Mouse (Mus musculus) small intestine, adult 2 months (tissue): ENCODE data around the gene Arid2. TPM values are rescaled to one million over a fixed set of nuclear protein-coding genes. Genes with fewer than 3 reads are reported as not detected.
"Not testable (repeated sequence)": the region's sequence is repeated elsewhere in the genome, so short reads cannot be mapped to it uniquely, and the experiment has no call there.

Source experiments
- H3K27ac ChIP-seq: fragments of 200-500 bp; 2 replicates; pipeline ENCODE4 v1.5.1; 2012; ENCODE audit warnings: low read depth, low read length, control low read depth, inconsistent platforms; ENCODE audit not compliant: insufficient read depth
- H3K27me3 ChIP-seq: fragments of 200-500 bp; 2 replicates; pipeline ENCODE4 v1.6.1; 2012; ENCODE audit warnings: mild to moderate bottlenecking, moderate library complexity, low read length, inconsistent platforms; ENCODE audit not compliant: control insufficient read depth, insufficient read depth
- H3K36me3 ChIP-seq: fragments of 200-500 bp; 2 replicates; pipeline ENCODE4 v1.6.1; 2012; ENCODE audit warnings: mild to moderate bottlenecking, low read length, control low read depth, inconsistent platforms; ENCODE audit not compliant: control insufficient read depth, insufficient read depth
- H3K4me1 ChIP-seq: fragments of 200-500 bp; 2 replicates; pipeline ENCODE4 v1.6.1; 2012; ENCODE audit warnings: low read length, inconsistent platforms, mixed read lengths; ENCODE audit not compliant: control insufficient read depth, insufficient read depth, insufficient read length
- H3K4me3 ChIP-seq: fragments of 200-500 bp; 2 replicates; pipeline ENCODE4 v1.5.1; 2012; ENCODE audit warnings: low read depth, mild to moderate bottlenecking, control low read depth, inconsistent platforms, low read length, moderate library complexity
- CTCF ChIP-seq: fragments of 200-500 bp; IDR thresholded peaks from 2 replicates; pipeline ENCODE4 v1.5.1; 2012; ENCODE audit warnings: low read depth, mild to moderate bottlenecking, control low read depth, inconsistent platforms, low read length, moderate library complexity, mixed read lengths; ENCODE audit not compliant: insufficient replicate concordance, insufficient read length; ENCODE audit errors: extremely low read depth
- POLR2A ChIP-seq: fragments of 200-500 bp; IDR thresholded peaks from 2 replicates; pipeline ENCODE4 v1.6.1; 2012; ENCODE audit warnings: low read depth, mild to moderate bottlenecking, control low read depth, inconsistent platforms, low read length, moderate library complexity
- WGBS: fragments of 180-500 bp; shearing (Covaris S2); methylation state at CpG from one replicate; pipeline ENCODE4 v1.1.7; 2018; 5-methylcytosine and 5-hydroxymethylcytosine counted together
- polyA plus RNA-seq: library from polyadenylated mRNA; depleted of rRNA; stranded (reverse); fragments of >200 nt; gene quantifications from 2 replicates; pipeline ENCODE4 v1.2.3, GENCODE M21; 2012; rRNA removed

The Arid2 gene
- polyA plus RNA-seq, result 5.8 and 12.3 TPM in 2 replicates

- 0 out of 2 replicates have a peak, but pooled peaks have one; percentile 62 for TF ChIP-seq POLR2A
- no peak for TF ChIP-seq CTCF
- peak within 1 kb of the TSS; percentile 91 for H3K4me3 ChIP-seq
- no peaks in the 10 kb centered on the region for H3K27me3 ChIP-seq
- 1% methylated on average over 55 of the region's 67 CpGs for WGBS
- peaks cover 5% of the 10 kb centered on the region for H3K4me1 ChIP-seq
- peak within 1 kb of the TSS; percentile 97 for H3K27ac ChIP-seq
- H3K36me3 ChIP-seq, result no peaks in the 10 kb centered on the region; the same call in 1 of the 2 replicates
Measured at GRCm38 (mm10) chr15:96287369-96287975, at the start of gene Arid2. Gene Arid2 (plus strand): TSS chr15:96287518.

- H3K36me3 ChIP-seq, result no peaks in the 10 kb centered on the region
- TF ChIP-seq POLR2A, result no peak
- TF ChIP-seq CTCF, result no peak
- H3K4me3 ChIP-seq, result no peak overlapping the region
- H3K27ac ChIP-seq, result no peak overlapping the region
- WGBS, result 92% methylated on average over 4 of the region's 4 CpGs
- H3K4me1 ChIP-seq, result peaks cover 2% of the 10 kb centered on the region
- no peaks in the 10 kb centered on the region for H3K27me3 ChIP-seq
Measured at GRCm38 (mm10) chr15:96238071-96238470, 49.2 kb upstream of the Arid2 start.

GRCm38 (mm10) chr15:96244171-96244570 lies 43.1 kb upstream of the Arid2 start:
- no peaks in the 10 kb centered on the region for H3K36me3 ChIP-seq

GRCm38 (mm10) chr15:96244715-96245114 lies 42.6 kb upstream of the Arid2 start:
- not testable (repeated sequence) for H3K27ac ChIP-seq
- 52% methylated on average over 10 of the region's 10 CpGs for WGBS

More at GRCm38 (mm10) chr15:96244171-96244570, 43.1 kb upstream of the Arid2 start:
- Histone ChIP-seq H3K4me3 (no peak overlapping the region), H3K27me3 (no peaks in the 10 kb centered on the region), H3K27ac (no peak overlapping the region), H3K4me1 (no peaks in the 10 kb centered on the region)
- TF ChIP-seq CTCF, result no peak
- TF ChIP-seq POLR2A, result no peak
- 81% methylated on average over 6 of the region's 6 CpGs for WGBS

GRCm38 (mm10) chr15:96253827-96254226 lies 33.5 kb upstream of the Arid2 start:
- H3K27me3 ChIP-seq, result no peaks in the 10 kb centered on the region
- 4% methylated on average over 7 of the region's 7 CpGs for WGBS
- H3K4me1 ChIP-seq, result no peaks in the 10 kb centered on the region
- no peaks in the 10 kb centered on the region for H3K36me3 ChIP-seq
- TF ChIP-seq CTCF (no peak), POLR2A (no peak)
- no peak overlapping the region for H3K27ac ChIP-seq
- H3K4me3 ChIP-seq, result no peak overlapping the region

More at GRCm38 (mm10) chr15:96244715-96245114, 42.6 kb upstream of the Arid2 start:
- not testable (repeated sequence) for H3K4me1 ChIP-seq, H3K36me3 ChIP-seq, H3K27me3 ChIP-seq, H3K4me3 ChIP-seq

GRCm38 (mm10) chr15:96254356-96254755 lies 33.0 kb upstream of the Arid2 start:
- TF ChIP-seq POLR2A, result no peak
- no peak for TF ChIP-seq CTCF
- 10% methylated on average over 17 of the region's 17 CpGs for WGBS
- H3K4me3 ChIP-seq, result no peak overlapping the region

GRCm38 (mm10) chr15:96257781-96258180 lies 29.5 kb upstream of the Arid2 start:
- H3K36me3 ChIP-seq, result no peaks in the 10 kb centered on the region
- no peaks in the 10 kb centered on the region for H3K4me1 ChIP-seq
- no peaks in the 10 kb centered on the region for H3K27me3 ChIP-seq
- H3K4me3 ChIP-seq, result no peak overlapping the region
- WGBS, result 65% methylated on average over 5 of the region's 5 CpGs
- TF ChIP-seq CTCF (no peak), POLR2A (no peak)
- H3K27ac ChIP-seq, result no peak overlapping the region

More at GRCm38 (mm10) chr15:96254356-96254755, 33.0 kb upstream of the Arid2 start:
- Histone ChIP-seq H3K27ac (no peak overlapping the region), H3K36me3 (no peaks in the 10 kb centered on the region), H3K4me1 (no peaks in the 10 kb centered on the region), H3K27me3 (no peaks in the 10 kb centered on the region)
